Mouse (Mus musculus): ENCODE results near the gene Slco3a1. TPM values are rescaled to one million over a fixed set of nuclear protein-coding genes. Genes with fewer than 3 reads are reported as not detected.

Gene Slco3a1
- polyA plus RNA-seq, 1 experiment = 13.4 TPM

GRCm38 (mm10) chr7:74518255-74518654, 36.3 kb downstream of the Slco3a1 start:
- Histone ChIP-seq H3K27ac (ENCODE audit: insufficient read depth, low read length) (no peak overlapping the region), H3K4me1 (ENCODE audit: control insufficient read depth, insufficient read depth, low read length) (no peaks in the 10 kb centered on the region), H3K4me3 (ENCODE audit: insufficient read depth, low read length) (no peak overlapping the region)
- TF ChIP-seq POLR2A (IDR thresholded peaks at IDR 0.05; ENCODE audit: low read depth, low read length) (no peak), CTCF (IDR thresholded peaks at IDR 0.05; ENCODE audit: borderline replicate concordance, insufficient read depth, low read length) (no peak)

GRCm38 (mm10) chr7:74510676-74511075, 43.9 kb downstream of the Slco3a1 start:
- no peak overlapping the region for H3K27ac ChIP-seq (ENCODE audit: insufficient read depth, low read length)
- peaks cover 6% of the 10 kb centered on the region; the same call in 1 of the 2 replicates for H3K4me1 ChIP-seq (ENCODE audit: control insufficient read depth, insufficient read depth, low read length)
- TF ChIP-seq POLR2A (IDR thresholded peaks at IDR 0.05; ENCODE audit: low read depth, low read length) = no peak
- no peak overlapping the region for H3K4me3 ChIP-seq (ENCODE audit: insufficient read depth, low read length)

GRCm38 (mm10) chr7:74508205-74508604, 46.4 kb downstream of the Slco3a1 start:
- H3K4me1 ChIP-seq (ENCODE audit: control insufficient read depth, insufficient read depth, low read length) = peaks cover 6% of the 10 kb centered on the region; the same call in 1 of the 2 replicates
- H3K4me3 ChIP-seq (ENCODE audit: insufficient read depth, low read length) = no peak overlapping the region
- no peak overlapping the region for H3K27ac ChIP-seq (ENCODE audit: insufficient read depth, low read length)
- TF ChIP-seq POLR2A (IDR thresholded peaks at IDR 0.05; ENCODE audit: low read depth, low read length) (no peak), CTCF (IDR thresholded peaks at IDR 0.05; ENCODE audit: borderline replicate concordance, insufficient read depth, low read length) (no peak)

- peaks cover 6% of the 10 kb centered on the region; the same call in 1 of the 2 replicates for H3K4me1 ChIP-seq (ENCODE audit: control insufficient read depth, insufficient read depth, low read length)
- TF ChIP-seq CTCF (IDR thresholded peaks at IDR 0.05; ENCODE audit: borderline replicate concordance, insufficient read depth, low read length) (no peak), POLR2A (IDR thresholded peaks at IDR 0.05; ENCODE audit: low read depth, low read length) (no peak)
- H3K27ac ChIP-seq (ENCODE audit: insufficient read depth, low read length) = no peak overlapping the region
- H3K4me3 ChIP-seq (ENCODE audit: insufficient read depth, low read length) = no peak overlapping the region
Measured at GRCm38 (mm10) chr7:74506856-74507255, 47.7 kb downstream of the Slco3a1 start.

- Histone ChIP-seq H3K27ac (ENCODE audit: insufficient read depth, low read length) (no peak overlapping the region), H3K4me1 (ENCODE audit: control insufficient read depth, insufficient read depth, low read length) (peaks cover 5% of the 10 kb centered on the region; the same call in 1 of the 2 replicates), H3K4me3 (ENCODE audit: insufficient read depth, low read length) (no peak overlapping the region)
- TF ChIP-seq CTCF (IDR thresholded peaks at IDR 0.05; ENCODE audit: borderline replicate concordance, insufficient read depth, low read length) = no peak
- no peak for TF ChIP-seq POLR2A (IDR thresholded peaks at IDR 0.05; ENCODE audit: low read depth, low read length)
Measured at GRCm38 (mm10) chr7:74505635-74506034, 48.9 kb downstream of the Slco3a1 start.

GRCm38 (mm10) chr7:74501187-74501586, 53.4 kb downstream of the Slco3a1 start:
- TF ChIP-seq POLR2A (IDR thresholded peaks at IDR 0.05; ENCODE audit: low read depth, low read length) = no peak
- TF ChIP-seq CTCF (IDR thresholded peaks at IDR 0.05; ENCODE audit: borderline replicate concordance, insufficient read depth, low read length) = no peak
- H3K4me1 ChIP-seq (ENCODE audit: control insufficient read depth, insufficient read depth, low read length) = no peaks in the 10 kb centered on the region
- no peak overlapping the region for H3K4me3 ChIP-seq (ENCODE audit: insufficient read depth, low read length)
- no peak overlapping the region for H3K27ac ChIP-seq (ENCODE audit: insufficient read depth, low read length)

- Histone ChIP-seq H3K27ac (ENCODE audit: insufficient read depth, low read length) (no peak overlapping the region), H3K4me1 (ENCODE audit: control insufficient read depth, insufficient read depth, low read length) (no peaks in the 10 kb centered on the region), H3K4me3 (ENCODE audit: insufficient read depth, low read length) (no peak overlapping the region)
- TF ChIP-seq POLR2A (IDR thresholded peaks at IDR 0.05; ENCODE audit: low read depth, low read length) = no peak
- no peak for TF ChIP-seq CTCF (IDR thresholded peaks at IDR 0.05; ENCODE audit: borderline replicate concordance, insufficient read depth, low read length)
Measured at GRCm38 (mm10) chr7:74499470-74499869, 55.1 kb downstream of the Slco3a1 start.

- TF ChIP-seq CTCF (IDR thresholded peaks at IDR 0.05; ENCODE audit: borderline replicate concordance, insufficient read depth, low read length) (no peak), POLR2A (IDR thresholded peaks at IDR 0.05; ENCODE audit: low read depth, low read length) (no peak)
- Histone ChIP-seq H3K4me3 (ENCODE audit: insufficient read depth, low read length) (no peak overlapping the region), H3K27ac (ENCODE audit: insufficient read depth, low read length) (no peak overlapping the region), H3K4me1 (ENCODE audit: control insufficient read depth, insufficient read depth, low read length) (no peaks in the 10 kb centered on the region)
Measured at GRCm38 (mm10) chr7:74498266-74498980, 56.2 kb downstream of the Slco3a1 start.

- no peaks in the 10 kb centered on the region for H3K4me1 ChIP-seq (ENCODE audit: control insufficient read depth, insufficient read depth, low read length)
- no peak overlapping the region for H3K4me3 ChIP-seq (ENCODE audit: insufficient read depth, low read length)
- H3K27ac ChIP-seq (ENCODE audit: insufficient read depth, low read length) = no peak overlapping the region
- no peak for TF ChIP-seq POLR2A (IDR thresholded peaks at IDR 0.05; ENCODE audit: low read depth, low read length)
- TF ChIP-seq CTCF (IDR thresholded peaks at IDR 0.05; ENCODE audit: borderline replicate concordance, insufficient read depth, low read length) = no peak
Measured at GRCm38 (mm10) chr7:74497203-74497602, 57.4 kb downstream of the Slco3a1 start.

GRCm38 (mm10) chr7:74495451-74495850, 59.1 kb downstream of the Slco3a1 start:
- TF ChIP-seq CTCF (IDR thresholded peaks at IDR 0.05; ENCODE audit: borderline replicate concordance, insufficient read depth, low read length) (no peak), POLR2A (IDR thresholded peaks at IDR 0.05; ENCODE audit: low read depth, low read length) (no peak)
- Histone ChIP-seq H3K4me3 (ENCODE audit: insufficient read depth, low read length) (no peak overlapping the region), H3K4me1 (ENCODE audit: control insufficient read depth, insufficient read depth, low read length) (no peaks in the 10 kb centered on the region), H3K27ac (ENCODE audit: insufficient read depth, low read length) (no peak overlapping the region)
